Mouse (Mus musculus): ENCODE data around the gene Fam111a. TPM values are rescaled to one million over a fixed set of nuclear protein-coding genes. Genes with fewer than 3 reads are reported as not detected.

Fam111a gene
- polyA plus RNA-seq, 1 experiment from 2014 or later: 28.9 TPM

DNA sequence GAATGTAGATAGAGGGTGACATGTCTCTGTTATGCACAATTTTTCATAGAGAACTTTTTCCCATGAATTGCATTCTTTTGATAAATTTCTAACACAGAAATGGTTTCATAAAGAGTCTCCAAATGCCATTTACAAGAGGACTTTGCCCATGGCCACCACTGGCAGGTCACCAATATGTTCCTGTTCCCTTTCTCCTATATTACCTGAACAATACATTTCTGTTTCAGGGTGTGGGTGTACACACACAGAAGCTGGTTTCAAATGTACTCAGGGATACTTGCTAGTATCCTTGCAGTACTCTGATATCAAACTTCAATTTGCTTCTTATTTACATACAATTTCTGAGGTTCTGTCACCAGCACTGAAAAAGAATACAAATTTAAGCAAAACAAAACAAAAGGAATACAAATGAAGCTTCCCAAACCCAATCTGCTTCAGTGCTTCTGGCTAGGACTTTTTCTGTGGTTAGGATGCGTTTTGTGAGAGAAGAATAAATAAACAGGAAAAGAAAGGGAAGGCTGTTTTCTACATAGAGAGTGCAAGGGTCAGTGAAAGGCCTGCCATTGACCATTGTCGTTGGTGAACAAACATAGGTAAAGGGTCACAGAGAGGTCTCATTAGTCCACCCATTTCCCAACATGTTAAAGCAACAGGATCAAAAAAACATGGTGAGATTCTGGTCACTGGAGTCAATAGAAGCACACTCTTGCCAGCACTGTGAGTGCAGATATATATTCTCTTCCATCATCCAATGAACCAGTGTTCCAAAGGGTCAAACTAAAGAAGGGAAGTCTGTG lies 55.3 kb downstream of the Fam111a start:
- no peak overlapping the region for H3K4me2 ChIP-seq (ENCODE audit: low read depth, low read length)
- H3K4me3 ChIP-seq (ENCODE audit: low read depth, low read length): no peak overlapping the region
- H3K4me1 ChIP-seq (ENCODE audit: control insufficient read depth, insufficient read depth, low read length): peaks cover 5% of the 10 kb centered on the region; the same call in 1 of the 2 replicates
- 20% methylated on average over 2 of the region's 2 CpGs for WGBS
- no peaks in the 10 kb centered on the region for H3K9me3 ChIP-seq (ENCODE audit: control insufficient read depth, low read length)
- ATAC-seq (ENCODE audit: low read depth) (no peak), DNase-seq (ENCODE audit: low spot score) (no peak)
- H3K9ac ChIP-seq (ENCODE audit: low read depth, low read length): no peak overlapping the region
- H3K27ac ChIP-seq (replicated peaks; ENCODE audit: low read depth, low read length): no peak overlapping the region
- 0 out of 2 replicates have a peak, but pooled peaks cover 2% of the 10 kb centered on the region for H3K27me3 ChIP-seq (replicated peaks; ENCODE audit: control insufficient read depth, insufficient read depth, low read length)
- no peaks in the 10 kb centered on the region for H3K36me3 ChIP-seq (ENCODE audit: control insufficient read depth, insufficient read depth, low read length)

DNA sequence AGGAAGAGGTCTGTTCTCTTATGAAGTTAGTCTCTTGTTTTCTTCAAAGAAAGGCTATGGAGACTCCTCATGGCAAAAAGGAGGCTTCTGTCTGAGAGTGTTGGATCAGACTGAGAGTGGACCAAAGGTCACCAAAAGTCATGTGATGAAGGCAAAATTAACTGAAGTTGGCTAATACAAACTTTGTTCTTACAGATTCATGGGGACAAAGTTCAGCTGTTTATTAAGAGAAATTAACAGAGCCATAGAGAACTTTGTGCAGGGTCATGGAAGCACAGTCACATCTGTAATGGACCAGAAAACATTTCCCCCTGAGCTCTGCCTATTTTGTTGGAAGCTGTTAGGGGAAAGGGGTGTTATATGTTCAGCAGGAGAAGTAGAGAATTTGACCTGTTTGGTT lies 62.8 kb downstream of the Fam111a start:
- Histone ChIP-seq H3K4me2 (ENCODE audit: low read depth, low read length) (no peak overlapping the region), H3K9me3 (ENCODE audit: control insufficient read depth, low read length) (no peaks in the 10 kb centered on the region), H3K4me3 (ENCODE audit: low read depth, low read length) (no peak overlapping the region), H3K4me1 (ENCODE audit: control insufficient read depth, insufficient read depth, low read length) (no peaks in the 10 kb centered on the region), H3K27me3 (replicated peaks; ENCODE audit: control insufficient read depth, insufficient read depth, low read length) (no peaks in the 10 kb centered on the region), H3K36me3 (ENCODE audit: control insufficient read depth, insufficient read depth, low read length) (no peaks in the 10 kb centered on the region), H3K27ac (replicated peaks; ENCODE audit: low read depth, low read length) (no peak overlapping the region), H3K9ac (ENCODE audit: low read depth, low read length) (no peak overlapping the region)
- ATAC-seq (ENCODE audit: low read depth) (no peak), DNase-seq (ENCODE audit: low spot score) (no peak)

DNA sequence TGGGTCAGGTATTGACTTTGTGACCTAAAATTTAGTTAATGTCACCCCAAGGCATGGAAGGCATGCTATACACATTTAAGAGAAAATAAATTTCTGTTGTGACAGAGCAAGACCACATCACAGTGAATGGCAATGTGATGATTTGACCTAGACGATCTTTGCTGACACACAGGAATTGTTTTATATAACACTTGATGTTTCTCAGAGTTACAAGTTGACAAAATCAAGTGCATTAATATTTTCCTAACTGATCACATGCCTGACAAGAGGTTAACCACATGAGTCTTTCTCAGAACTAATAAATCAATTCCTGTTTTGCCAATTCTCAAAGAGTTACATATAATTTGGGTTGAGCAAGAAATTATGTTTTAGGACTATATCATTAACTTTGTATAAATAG lies 68.1 kb downstream of the Fam111a start:
- no peaks in the 10 kb centered on the region for H3K27me3 ChIP-seq (replicated peaks; ENCODE audit: control insufficient read depth, insufficient read depth, low read length)
- 77% methylated on average over 1 of the region's 1 CpGs for WGBS
- H3K36me3 ChIP-seq (ENCODE audit: control insufficient read depth, insufficient read depth, low read length): no peaks in the 10 kb centered on the region
- no peaks in the 10 kb centered on the region for H3K4me1 ChIP-seq (ENCODE audit: control insufficient read depth, insufficient read depth, low read length)
- H3K9me3 ChIP-seq (ENCODE audit: control insufficient read depth, low read length): no peaks in the 10 kb centered on the region
- ATAC-seq (ENCODE audit: low read depth) (no peak), DNase-seq (ENCODE audit: low spot score) (no peak)
- H3K9ac ChIP-seq (ENCODE audit: low read depth, low read length): no peak overlapping the region
- H3K4me2 ChIP-seq (ENCODE audit: low read depth, low read length): no peak overlapping the region
- no peak overlapping the region for H3K4me3 ChIP-seq (ENCODE audit: low read depth, low read length)
- H3K27ac ChIP-seq (replicated peaks; ENCODE audit: low read depth, low read length): no peak overlapping the region

DNA sequence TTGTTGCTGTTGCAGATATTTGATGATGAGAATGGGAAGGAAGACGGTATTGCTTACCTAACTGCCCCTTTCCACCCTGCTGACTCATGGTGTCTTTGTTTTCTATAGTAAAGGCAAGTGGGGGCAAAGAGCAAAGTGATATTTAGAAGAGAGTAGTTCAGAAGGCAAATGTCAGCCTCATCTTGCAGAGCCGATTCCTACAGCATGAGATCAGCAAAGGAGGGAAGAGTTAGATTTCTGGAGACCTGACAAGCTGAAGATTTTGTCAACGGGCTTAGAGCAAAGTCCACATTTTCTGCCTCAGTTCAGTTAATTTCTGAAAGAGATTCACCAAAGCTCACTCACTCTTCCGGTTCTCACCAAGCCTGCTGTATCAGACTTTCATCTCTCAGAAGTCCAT lies 87.6 kb downstream of the Fam111a start, which contains the start of gene Glyat:
Gene Glyat (plus strand): TSS at position 133 of the 400 bp plus-strand sequence.
- no peaks in the 10 kb centered on the region for H3K27me3 ChIP-seq (replicated peaks; ENCODE audit: control insufficient read depth, insufficient read depth, low read length)
- no peak within 1 kb of the TSS for H3K27ac ChIP-seq (replicated peaks; ENCODE audit: low read depth, low read length)
- H3K4me1 ChIP-seq (ENCODE audit: control insufficient read depth, insufficient read depth, low read length): no peaks in the 10 kb centered on the region
- ATAC-seq (ENCODE audit: low read depth) (no peak), DNase-seq (ENCODE audit: low spot score) (no peak)
- no peak within 1 kb of the TSS for H3K4me3 ChIP-seq (ENCODE audit: low read depth, low read length)
- H3K4me2 ChIP-seq (ENCODE audit: low read depth, low read length): no peak within 1 kb of the TSS
- no peaks in the 10 kb centered on the region for H3K9me3 ChIP-seq (ENCODE audit: control insufficient read depth, low read length)
- no peaks in the 10 kb centered on the region for H3K36me3 ChIP-seq (ENCODE audit: control insufficient read depth, insufficient read depth, low read length)
- no peak within 1 kb of the TSS for H3K9ac ChIP-seq (ENCODE audit: low read depth, low read length)
- WGBS: 74% methylated on average over 4 of the region's 4 CpGs

DNA sequence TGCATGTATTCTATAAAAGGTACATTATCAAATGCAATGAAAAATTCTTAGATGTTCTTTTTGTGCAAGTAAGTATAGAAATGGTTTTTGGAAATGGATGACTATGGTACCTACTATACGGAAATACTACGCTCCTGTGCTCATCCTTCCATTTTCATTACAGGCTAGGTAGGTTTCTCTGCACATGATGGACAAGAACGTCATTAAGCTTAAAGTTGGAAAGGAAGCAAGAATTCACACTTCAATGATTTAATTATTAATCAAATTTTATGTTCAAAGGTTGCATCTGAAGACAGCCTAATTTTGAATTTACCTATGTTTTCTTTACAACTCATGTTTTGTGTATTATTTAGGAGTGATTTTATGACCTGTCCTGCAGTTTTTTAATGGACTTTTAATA lies 88.7 kb downstream of the Fam111a start:
- no peaks in the 10 kb centered on the region for H3K9me3 ChIP-seq (ENCODE audit: control insufficient read depth, low read length)
- WGBS: 79% methylated on average over 3 of the region's 3 CpGs

DNA sequence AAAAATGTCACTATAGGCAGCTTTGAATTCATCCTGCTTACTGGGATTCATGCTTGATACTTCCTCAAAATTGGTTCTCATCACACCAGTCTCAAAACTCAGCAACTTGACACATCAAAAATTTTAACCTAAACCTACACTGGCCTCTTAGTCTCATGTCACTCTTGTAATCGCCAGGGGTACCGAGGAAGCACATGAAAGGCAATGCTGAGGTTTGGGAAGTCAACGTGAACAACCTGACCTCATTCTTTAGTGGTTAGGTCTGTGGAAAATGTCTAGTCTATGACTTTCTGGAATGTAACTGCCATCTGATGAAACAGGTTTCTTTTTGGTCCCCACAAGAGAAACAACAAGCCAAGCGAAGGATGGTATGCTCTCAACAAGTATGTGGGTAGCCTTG lies 89.4 kb downstream of the Fam111a start:
- no peaks in the 10 kb centered on the region for H3K27me3 ChIP-seq (replicated peaks; ENCODE audit: control insufficient read depth, insufficient read depth, low read length)
- no peaks in the 10 kb centered on the region for H3K4me1 ChIP-seq (ENCODE audit: control insufficient read depth, insufficient read depth, low read length)
- no peak overlapping the region for H3K4me3 ChIP-seq (ENCODE audit: low read depth, low read length)
- WGBS: 87% methylated on average over 4 of the region's 4 CpGs
- no peak for DNase-seq (ENCODE audit: low spot score)
- no peak for ATAC-seq (ENCODE audit: low read depth)
- H3K9me3 ChIP-seq (ENCODE audit: control insufficient read depth, low read length): no peaks in the 10 kb centered on the region
- no peak overlapping the region for H3K27ac ChIP-seq (replicated peaks; ENCODE audit: low read depth, low read length)
- H3K9ac ChIP-seq (ENCODE audit: low read depth, low read length): no peak overlapping the region
- no peaks in the 10 kb centered on the region for H3K36me3 ChIP-seq (ENCODE audit: control insufficient read depth, insufficient read depth, low read length)
- no peak overlapping the region for H3K4me2 ChIP-seq (ENCODE audit: low read depth, low read length)

More for the DNA sequence above, 88.7 kb downstream of the Fam111a start:
- H3K27ac ChIP-seq (replicated peaks; ENCODE audit: low read depth, low read length): no peak overlapping the region
- DNase-seq (ENCODE audit: low spot score): no peak
- H3K4me1 ChIP-seq (ENCODE audit: control insufficient read depth, insufficient read depth, low read length): no peaks in the 10 kb centered on the region
- ATAC-seq (ENCODE audit: low read depth): no peak
- H3K4me2 ChIP-seq (ENCODE audit: low read depth, low read length): no peak overlapping the region
- H3K4me3 ChIP-seq (ENCODE audit: low read depth, low read length): no peak overlapping the region
- no peak overlapping the region for H3K9ac ChIP-seq (ENCODE audit: low read depth, low read length)
- no peaks in the 10 kb centered on the region for H3K36me3 ChIP-seq (ENCODE audit: control insufficient read depth, insufficient read depth, low read length)
- H3K27me3 ChIP-seq (replicated peaks; ENCODE audit: control insufficient read depth, insufficient read depth, low read length): no peaks in the 10 kb centered on the region

DNA sequence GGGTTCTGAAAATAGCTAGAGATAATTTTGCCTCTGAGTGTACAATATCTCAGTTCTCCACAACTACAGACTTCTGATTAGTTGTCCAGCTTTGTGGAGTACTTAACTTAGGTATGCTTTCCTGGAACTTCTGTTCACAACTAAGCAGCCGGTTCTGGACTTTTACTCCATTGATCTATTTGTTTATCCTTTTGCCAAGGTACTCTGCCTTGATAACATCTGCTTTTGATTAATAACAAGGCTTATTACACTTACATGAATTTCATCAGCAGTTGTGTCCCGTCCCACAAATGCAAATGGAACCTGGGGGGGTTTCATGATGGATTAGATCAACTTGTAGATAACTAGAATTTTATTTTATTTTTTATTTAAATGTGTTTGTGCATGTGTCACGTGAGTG lies 91.3 kb downstream of the Fam111a start:
- no peak overlapping the region for H3K27ac ChIP-seq (replicated peaks; ENCODE audit: low read depth, low read length)
- no peaks in the 10 kb centered on the region for H3K27me3 ChIP-seq (replicated peaks; ENCODE audit: control insufficient read depth, insufficient read depth, low read length)
- 51% methylated on average over 3 of the region's 3 CpGs for WGBS
- no peak overlapping the region for H3K4me2 ChIP-seq (ENCODE audit: low read depth, low read length)
- no peak overlapping the region for H3K4me3 ChIP-seq (ENCODE audit: low read depth, low read length)
- no peaks in the 10 kb centered on the region for H3K36me3 ChIP-seq (ENCODE audit: control insufficient read depth, insufficient read depth, low read length)
- H3K4me1 ChIP-seq (ENCODE audit: control insufficient read depth, insufficient read depth, low read length): no peaks in the 10 kb centered on the region
- no peaks in the 10 kb centered on the region for H3K9me3 ChIP-seq (ENCODE audit: control insufficient read depth, low read length)
- ATAC-seq (ENCODE audit: low read depth) (no peak), DNase-seq (ENCODE audit: low spot score) (no peak)
- H3K9ac ChIP-seq (ENCODE audit: low read depth, low read length): no peak overlapping the region

DNA sequence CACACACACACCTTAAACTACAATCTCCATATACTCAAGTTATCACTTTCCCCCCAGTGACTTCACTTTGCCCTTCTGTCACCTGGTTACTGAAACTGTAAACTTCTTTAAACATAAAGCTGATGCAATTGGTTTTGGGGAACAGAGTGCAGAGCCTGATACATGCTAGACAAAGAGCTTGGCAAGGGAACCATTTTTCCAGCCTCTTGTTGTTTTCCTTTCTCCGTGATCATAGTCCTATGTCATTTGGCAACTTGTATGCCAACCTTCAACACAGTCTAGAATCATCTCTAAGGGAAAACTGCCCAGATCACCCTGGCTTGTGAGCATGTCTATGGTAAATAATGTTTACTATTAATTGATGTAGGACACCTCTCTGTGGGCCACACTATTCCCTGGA lies 92.5 kb downstream of the Fam111a start:
- WGBS: 87% methylated on average over 1 of the region's 1 CpGs
- Histone ChIP-seq H3K27me3 (replicated peaks; ENCODE audit: control insufficient read depth, insufficient read depth, low read length) (no peaks in the 10 kb centered on the region), H3K4me3 (ENCODE audit: low read depth, low read length) (no peak overlapping the region), H3K4me1 (ENCODE audit: control insufficient read depth, insufficient read depth, low read length) (no peaks in the 10 kb centered on the region), H3K9me3 (ENCODE audit: control insufficient read depth, low read length) (no peaks in the 10 kb centered on the region), H3K9ac (ENCODE audit: low read depth, low read length) (no peak overlapping the region), H3K27ac (replicated peaks; ENCODE audit: low read depth, low read length) (no peak overlapping the region), H3K4me2 (ENCODE audit: low read depth, low read length) (no peak overlapping the region), H3K36me3 (ENCODE audit: control insufficient read depth, insufficient read depth, low read length) (no peaks in the 10 kb centered on the region)
- ATAC-seq (ENCODE audit: low read depth) (no peak), DNase-seq (ENCODE audit: low spot score) (no peak)

Data from embryonic facial prominence, embryonic 14.5 days (tissue).